Mouse (Mus musculus): ENCODE data around the gene Plekha6. TPM values are rescaled to one million over a fixed set of nuclear protein-coding genes. Genes with fewer than 3 reads are reported as not detected.
A peak's percentile ranks its signal among the peaks of the same experiment; 100 is the strongest.

Plekha6 gene
- polyA plus RNA-seq, 1 experiment from 2014 or later, result 17.2 TPM

DNA sequence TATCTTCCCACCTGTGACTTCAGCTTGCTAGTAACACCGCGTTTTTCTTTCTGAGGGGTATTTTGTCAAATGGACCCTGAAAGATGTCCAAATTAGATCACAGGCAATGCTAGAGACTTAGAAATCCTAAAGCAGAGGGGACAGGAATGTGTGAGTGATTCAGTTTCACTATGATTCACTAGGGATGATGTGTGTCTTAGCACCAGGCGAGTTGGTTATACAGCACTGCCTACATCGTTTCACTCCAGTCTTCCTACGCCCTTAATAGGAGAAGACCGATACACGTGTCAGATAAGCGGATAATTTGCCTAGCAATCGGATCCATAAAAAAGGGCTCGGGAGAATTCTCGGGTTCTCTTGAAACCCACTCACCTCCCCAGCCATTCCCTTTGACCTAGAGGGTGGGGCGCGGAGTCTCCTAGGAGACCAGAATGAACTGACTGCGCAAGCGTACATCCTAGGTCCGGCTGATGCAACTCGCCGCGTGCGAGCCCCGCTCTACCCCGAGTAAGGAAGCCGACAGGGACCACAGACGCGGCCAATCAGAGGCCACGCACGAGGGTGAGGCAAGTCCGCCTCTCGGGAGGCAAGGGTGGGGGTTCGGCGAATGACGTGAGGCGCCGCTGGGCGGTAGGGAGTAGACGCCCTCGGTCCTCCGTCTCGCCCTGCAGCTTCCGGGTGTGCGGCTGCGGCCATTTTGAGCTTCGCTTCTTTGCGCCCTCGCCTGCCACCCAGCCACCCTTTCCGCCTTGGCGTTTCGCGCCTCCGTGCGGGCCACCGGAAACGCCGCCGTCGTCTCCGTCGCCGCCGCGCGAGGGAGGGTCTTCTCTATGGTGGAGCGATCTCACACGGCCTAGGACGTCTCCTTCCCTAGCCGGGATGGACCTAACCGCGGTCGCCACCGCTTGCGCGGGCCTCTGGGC is 33.1 kb upstream of the Plekha6 start, which contains the start of gene Ppp1r15b:
TSS of gene Ppp1r15b (plus strand) at position 506 of the 923 bp plus-strand sequence.
- peak within 1 kb of the TSS; percentile 79 for H3K4me2 ChIP-seq
- 1% methylated on average over 71 of the region's 72 CpGs for WGBS
- peak; percentile 99 for ATAC-seq (ENCODE audit: low FRiP score, low read depth)
- no peaks in the 10 kb centered on the region for H3K9me3 ChIP-seq
- H3K4me3 ChIP-seq, result peak within 1 kb of the TSS; percentile 82
- no peaks in the 10 kb centered on the region for H3K36me3 ChIP-seq
- H3K4me1 ChIP-seq (replicated peaks), result peaks cover 49% of the 10 kb centered on the region
- H3K27me3 ChIP-seq, result no peaks in the 10 kb centered on the region
- peak within 1 kb of the TSS; percentile 95 for H3K27ac ChIP-seq (replicated peaks)
- peak within 1 kb of the TSS; percentile 87 for H3K9ac ChIP-seq

- ATAC-seq (ENCODE audit: low FRiP score, low read depth), result no peak
- Histone ChIP-seq H3K36me3 (no peaks in the 10 kb centered on the region), H3K4me3 (peak overlapping the region; percentile 82), H3K9ac (peak overlapping the region; percentile 87), H3K4me1 (replicated peaks) (peaks cover 53% of the 10 kb centered on the region), H3K4me2 (peak overlapping the region; percentile 79), H3K27me3 (no peaks in the 10 kb centered on the region), H3K9me3 (no peaks in the 10 kb centered on the region), H3K27ac (replicated peaks) (peak overlapping the region; percentile 95)
- WGBS, result 0% methylated on average over 30 of the region's 35 CpGs
These were observed 32.5 kb upstream of the Plekha6 start for GRCm38 (mm10) chr1:133131561-133131905.

DNA sequence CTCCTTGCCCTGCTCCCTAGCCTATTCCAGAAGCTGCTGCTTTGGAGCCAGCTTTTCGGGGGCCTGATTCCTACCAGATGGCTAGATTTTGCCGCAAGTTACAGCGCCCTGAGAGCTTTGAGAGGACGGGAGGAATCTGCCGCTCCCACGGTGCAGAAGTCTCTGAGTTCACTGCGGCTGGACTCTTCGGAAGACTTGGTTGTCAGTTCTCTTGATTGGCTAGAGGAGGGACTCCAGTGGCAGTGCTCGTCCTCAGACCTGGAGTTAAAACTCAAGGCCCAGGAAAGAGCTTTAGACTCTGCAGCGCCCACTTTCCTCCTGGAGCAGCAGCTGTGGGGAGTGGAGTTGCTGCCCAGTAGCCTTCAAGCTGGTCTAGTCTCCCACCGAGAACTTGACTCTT is 32.1 kb upstream of the Plekha6 start:
- ATAC-seq (ENCODE audit: low FRiP score, low read depth), result no peak
- H3K9ac ChIP-seq, result peak overlapping the region; percentile 87
- H3K9me3 ChIP-seq, result no peaks in the 10 kb centered on the region
- under 1% methylated on average over 11 of the region's 11 CpGs for WGBS
- peaks cover 4% of the 10 kb centered on the region for H3K36me3 ChIP-seq
- H3K27ac ChIP-seq (replicated peaks), result peak overlapping the region; percentile 95
- peak overlapping the region; percentile 82 for H3K4me3 ChIP-seq
- H3K4me1 ChIP-seq (replicated peaks), result peaks cover 53% of the 10 kb centered on the region
- H3K4me2 ChIP-seq, result peak overlapping the region; percentile 79
- no peaks in the 10 kb centered on the region for H3K27me3 ChIP-seq

DNA sequence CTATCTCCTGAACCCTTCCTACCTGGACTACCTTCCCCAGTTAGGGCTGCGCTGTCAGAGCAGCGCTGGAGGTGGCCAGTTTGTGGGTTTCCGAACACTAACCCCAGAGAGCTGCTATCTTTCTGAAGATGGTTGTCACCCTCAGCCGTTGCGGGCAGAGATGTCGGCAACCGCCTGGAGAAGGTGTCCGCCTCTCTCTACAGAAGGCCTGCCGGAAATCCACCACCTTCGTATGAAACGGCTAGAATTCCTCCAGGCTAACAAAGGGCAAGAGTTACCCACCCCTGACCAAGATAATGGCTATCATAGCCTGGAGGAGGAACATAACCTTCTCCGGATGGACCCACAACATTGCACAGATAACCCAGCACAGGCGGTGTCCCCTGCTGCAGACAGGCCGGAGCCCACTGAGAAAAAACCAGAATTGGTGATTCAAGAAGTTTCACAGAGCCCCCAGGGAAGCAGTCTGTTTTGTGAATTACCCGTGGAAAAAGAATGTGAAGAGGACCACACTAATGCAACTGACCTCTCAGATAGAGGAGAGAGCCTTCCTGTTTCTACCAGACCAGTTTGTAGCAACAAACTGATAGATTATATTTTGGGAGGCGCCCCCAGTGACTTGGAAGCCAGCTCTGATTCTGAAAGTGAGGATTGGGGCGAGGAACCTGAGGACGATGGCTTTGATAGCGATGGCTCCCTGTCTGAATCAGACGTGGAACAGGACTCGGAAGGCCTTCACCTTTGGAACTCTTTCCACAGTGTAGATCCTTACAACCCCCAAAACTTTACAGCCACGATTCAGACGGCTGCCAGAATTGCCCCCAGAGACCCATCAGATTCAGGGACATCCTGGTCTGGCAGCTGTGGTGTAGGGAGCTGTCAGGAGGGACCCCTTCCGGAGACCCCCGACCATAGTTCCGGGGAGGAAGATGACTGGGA is 31.4 kb upstream of the Plekha6 start:
- peaks cover 11% of the 10 kb centered on the region for H3K36me3 ChIP-seq
- ATAC-seq (ENCODE audit: low FRiP score, low read depth), result no peak
- H3K27ac ChIP-seq (replicated peaks), result no peak overlapping the region
- H3K9ac ChIP-seq, result peak overlapping the region; percentile 87
- no peaks in the 10 kb centered on the region for H3K9me3 ChIP-seq
- H3K4me2 ChIP-seq, result peak overlapping the region; percentile 79
- no peaks in the 10 kb centered on the region for H3K27me3 ChIP-seq
- WGBS, result 10% methylated on average over 26 of the region's 26 CpGs
- peaks cover 53% of the 10 kb centered on the region for H3K4me1 ChIP-seq (replicated peaks)
- peak overlapping the region; percentile 82 for H3K4me3 ChIP-seq

- 11% methylated on average over 2 of the region's 2 CpGs for WGBS
- Histone ChIP-seq H3K4me3 (peak overlapping the region; percentile 82), H3K36me3 (peaks cover 17% of the 10 kb centered on the region), H3K27ac (replicated peaks) (no peak overlapping the region), H3K4me1 (replicated peaks) (peaks cover 53% of the 10 kb centered on the region), H3K27me3 (no peaks in the 10 kb centered on the region), H3K4me2 (peak overlapping the region; percentile 79), H3K9me3 (no peaks in the 10 kb centered on the region), H3K9ac (peak overlapping the region; percentile 87)
- no peak for ATAC-seq (ENCODE audit: low FRiP score, low read depth)
These were observed 30.6 kb upstream of the Plekha6 start for GRCm38 (mm10) chr1:133133425-133133824.

DNA sequence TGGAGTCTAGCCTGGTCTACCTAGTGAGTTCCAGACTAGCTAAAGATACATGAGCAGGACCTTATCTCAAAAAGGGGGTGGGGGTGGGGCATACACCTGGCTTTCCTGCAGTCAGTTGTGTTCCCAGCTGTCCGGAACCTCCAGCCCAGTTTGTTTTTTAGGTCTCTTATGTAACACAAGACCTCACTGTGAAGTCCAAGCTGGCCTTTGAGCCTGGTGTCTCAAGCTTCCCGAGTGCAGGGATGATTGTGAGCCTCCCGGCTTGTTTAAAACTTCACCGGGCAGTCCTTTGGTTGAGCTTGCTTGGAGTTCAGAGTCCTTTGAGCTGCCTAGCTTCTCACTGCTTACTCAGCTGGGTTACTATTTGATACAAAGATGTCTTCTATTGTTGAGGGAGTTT is 29.9 kb upstream of the Plekha6 start:
- no peak for ATAC-seq (ENCODE audit: low FRiP score, low read depth)
- H3K4me1 ChIP-seq (replicated peaks), result peaks cover 53% of the 10 kb centered on the region

DNA sequence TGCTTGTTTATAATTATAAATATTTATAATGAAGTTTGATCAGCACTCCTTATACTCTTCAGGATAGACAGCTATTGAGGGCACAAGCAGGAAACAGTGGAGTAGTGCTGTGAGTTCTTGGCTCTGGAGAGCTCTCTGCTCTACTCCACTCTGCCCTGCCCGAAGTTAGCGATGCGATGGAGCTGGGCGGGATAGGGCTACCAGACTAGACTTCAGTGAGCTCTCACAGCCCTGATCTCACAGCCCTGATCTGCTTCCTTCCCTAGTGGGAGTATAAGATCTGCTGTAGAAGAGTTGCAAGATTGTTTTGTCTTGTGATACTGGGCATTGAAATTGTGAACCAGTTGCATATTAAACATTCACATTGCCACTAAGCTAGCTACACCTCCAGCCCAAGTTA is 29.1 kb upstream of the Plekha6 start:
- ATAC-seq (ENCODE audit: low FRiP score, low read depth), result no peak
- peaks cover 48% of the 10 kb centered on the region for H3K4me1 ChIP-seq (replicated peaks)
- no peaks in the 10 kb centered on the region for H3K27me3 ChIP-seq
- peak overlapping the region; percentile 23; the same call in 1 of the 2 replicates for H3K9ac ChIP-seq
- H3K36me3 ChIP-seq, result peaks cover 27% of the 10 kb centered on the region
- H3K4me3 ChIP-seq, result peak overlapping the region; percentile 82
- peak overlapping the region; percentile 79 for H3K4me2 ChIP-seq
- no peak overlapping the region for H3K27ac ChIP-seq (replicated peaks)
- 38% methylated on average over 4 of the region's 4 CpGs for WGBS
- no peaks in the 10 kb centered on the region for H3K9me3 ChIP-seq

More for the DNA sequence above, 29.9 kb upstream of the Plekha6 start:
- no peaks in the 10 kb centered on the region for H3K27me3 ChIP-seq
- WGBS, result 14% methylated on average over 4 of the region's 4 CpGs
- peaks cover 24% of the 10 kb centered on the region for H3K36me3 ChIP-seq
- H3K4me2 ChIP-seq, result peak overlapping the region; percentile 79
- no peak overlapping the region for H3K27ac ChIP-seq (replicated peaks)
- H3K9ac ChIP-seq, result peak overlapping the region; percentile 87
- no peaks in the 10 kb centered on the region for H3K9me3 ChIP-seq
- H3K4me3 ChIP-seq, result peak overlapping the region; percentile 82

GRCm38 (mm10) chr1:133135808-133136207 is 28.2 kb upstream of the Plekha6 start:
- WGBS, result 61% methylated on average over 5 of the region's 5 CpGs
- peak overlapping the region; percentile 14 for H3K4me3 ChIP-seq
- H3K4me1 ChIP-seq (replicated peaks), result peaks cover 40% of the 10 kb centered on the region

GRCm38 (mm10) chr1:133138401-133138800 is 25.6 kb upstream of the Plekha6 start:
- WGBS, result 97% methylated on average over 1 of the region's 1 CpGs
- H3K4me3 ChIP-seq, result no peak overlapping the region
- H3K9ac ChIP-seq, result no peak overlapping the region
- H3K9me3 ChIP-seq, result no peaks in the 10 kb centered on the region
- H3K27ac ChIP-seq (replicated peaks), result no peak overlapping the region
- peaks cover 43% of the 10 kb centered on the region for H3K36me3 ChIP-seq
- no peak for ATAC-seq (ENCODE audit: low FRiP score, low read depth)
- H3K27me3 ChIP-seq, result no peaks in the 10 kb centered on the region
- peaks cover 29% of the 10 kb centered on the region for H3K4me1 ChIP-seq (replicated peaks)
- no peak overlapping the region for H3K4me2 ChIP-seq

More at GRCm38 (mm10) chr1:133135808-133136207, 28.2 kb upstream of the Plekha6 start:
- no peak for ATAC-seq (ENCODE audit: low FRiP score, low read depth)
- H3K9me3 ChIP-seq, result no peaks in the 10 kb centered on the region
- H3K36me3 ChIP-seq, result peaks cover 37% of the 10 kb centered on the region
- no peaks in the 10 kb centered on the region for H3K27me3 ChIP-seq
- no peak overlapping the region for H3K27ac ChIP-seq (replicated peaks)
- peak overlapping the region; percentile 79 for H3K4me2 ChIP-seq
- H3K9ac ChIP-seq, result no peak overlapping the region

DNA sequence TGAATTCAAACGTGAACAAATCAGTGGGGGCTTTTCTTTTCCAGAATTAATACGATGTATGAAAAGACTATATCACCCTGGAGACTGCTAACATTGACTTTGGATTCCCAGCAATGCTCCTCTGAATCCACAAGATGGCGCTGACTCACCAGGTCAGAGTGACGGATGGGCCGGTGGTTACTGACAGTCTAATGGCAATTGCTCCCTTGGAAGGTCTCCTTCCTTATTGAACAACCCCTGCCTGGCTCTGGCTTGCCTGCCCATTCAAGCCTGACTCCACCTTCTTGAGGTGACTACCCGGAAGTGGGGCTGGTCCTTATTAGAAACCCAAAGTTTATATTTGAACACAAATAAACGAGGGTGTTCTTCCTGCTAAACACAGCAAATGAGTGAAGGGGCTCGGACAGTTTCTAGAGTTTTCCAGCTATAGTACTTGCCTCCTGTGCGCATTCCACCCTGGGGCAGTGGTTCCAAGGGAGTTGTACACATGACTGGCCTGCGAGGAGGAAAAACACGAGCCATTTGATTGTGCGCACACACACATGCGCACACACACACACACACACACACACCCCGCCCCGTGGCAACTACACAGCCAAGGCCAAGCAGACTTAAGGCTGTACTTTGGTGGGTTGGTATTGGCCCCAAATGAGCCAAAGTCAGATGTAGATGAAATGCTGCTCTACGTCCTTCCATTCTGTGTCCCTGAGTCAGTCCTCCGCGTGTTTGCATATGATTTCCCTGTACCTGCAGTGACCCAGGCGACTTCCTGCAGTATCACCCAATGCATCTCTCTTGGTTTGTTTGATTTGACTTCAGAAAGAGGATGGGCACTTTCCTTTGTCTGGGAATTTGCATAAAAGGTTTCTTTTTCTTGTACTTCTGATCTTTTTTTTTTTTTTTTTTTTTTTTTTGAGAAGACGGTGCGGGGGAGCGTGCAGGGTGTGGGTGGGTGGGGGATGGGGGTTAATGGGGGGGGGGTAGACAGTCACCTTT is 17.7 kb upstream of the Plekha6 start:
- Histone ChIP-seq H3K27ac (replicated peaks) (no peak overlapping the region), H3K4me1 (replicated peaks) (no peaks in the 10 kb centered on the region; the same call in 1 of the 2 replicates), H3K27me3 (no peaks in the 10 kb centered on the region), H3K9ac (no peak overlapping the region), H3K9me3 (no peaks in the 10 kb centered on the region), H3K4me3 (no peak overlapping the region), H3K4me2 (no peak overlapping the region), H3K36me3 (peaks cover 1% of the 10 kb centered on the region; the same call in 1 of the 2 replicates)
- peak; percentile 59 for ATAC-seq (ENCODE audit: low FRiP score, low read depth)
- 65% methylated on average over 22 of the region's 22 CpGs for WGBS

DNA sequence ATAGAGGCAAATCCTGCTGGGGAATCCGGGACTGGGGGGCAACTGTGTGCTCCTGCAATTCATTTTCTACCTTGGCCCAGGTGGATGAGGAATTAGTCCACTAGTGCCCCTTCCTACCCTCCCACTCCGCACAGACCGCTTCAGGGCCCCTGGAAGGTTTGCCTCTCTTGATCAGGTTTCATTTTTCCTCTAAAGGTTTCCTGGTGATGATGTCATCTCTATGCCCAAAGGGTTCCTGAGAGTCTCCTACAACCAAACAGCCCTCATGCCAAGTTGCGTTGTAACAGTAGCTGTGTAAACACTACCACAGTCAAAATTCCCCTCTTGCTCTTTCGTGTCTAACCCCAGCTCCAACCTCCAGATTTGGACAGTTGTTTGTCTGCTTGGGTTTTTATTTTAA is 16.7 kb upstream of the Plekha6 start:
- no peaks in the 10 kb centered on the region; the same call in 1 of the 2 replicates for H3K4me1 ChIP-seq (replicated peaks)
- 88% methylated on average over 5 of the region's 5 CpGs for WGBS
- no peaks in the 10 kb centered on the region for H3K36me3 ChIP-seq
- no peak for ATAC-seq (ENCODE audit: low FRiP score, low read depth)
- H3K4me3 ChIP-seq, result no peak overlapping the region
- no peak overlapping the region for H3K9ac ChIP-seq
- H3K9me3 ChIP-seq, result no peaks in the 10 kb centered on the region
- H3K27ac ChIP-seq (replicated peaks), result no peak overlapping the region
- no peak overlapping the region for H3K4me2 ChIP-seq
- no peaks in the 10 kb centered on the region for H3K27me3 ChIP-seq
